Mouse (Mus musculus) lung, postnatal 0 days (tissue): ENCODE measurements around the gene Pgam2. TPM values are rescaled to one million over a fixed set of nuclear protein-coding genes. Genes with fewer than 3 reads are reported as not detected.

ENCODE experiments used
- ATAC-seq: fragments of 200-750 bp; cut with Nextera tagmentation; 2 replicates; pipeline ENCODE4 v1.8.0; 2017; ENCODE audit warnings: moderate library complexity
- DNase-seq: peaks from one replicate; pipeline ENCODE4 v3.0.0-alpha.2; 2016; ENCODE audit warnings: low spot score
- H3K27ac ChIP-seq: fragments of 300-500 bp; sonication (generic); 2 replicates; pipeline ENCODE4 v1.5.1; 2014; ENCODE audit warnings: antibody characterized with exemption, mild to moderate bottlenecking, low read length, mixed read lengths
- H3K27me3 ChIP-seq: fragments of 300-500 bp; sonication (generic); replicated peaks from 2 replicates; pipeline ENCODE4 v1.6.1; 2014; ENCODE audit warnings: low read length, mixed read lengths; ENCODE audit not compliant: insufficient read depth
- H3K36me3 ChIP-seq: fragments of 300-500 bp; sonication (generic); 2 replicates; pipeline ENCODE4 v1.6.1; 2014; ENCODE audit warnings: low read length, mixed read lengths; ENCODE audit not compliant: insufficient read depth
- H3K4me1 ChIP-seq: fragments of 300-500 bp; sonication (generic); 2 replicates; pipeline ENCODE4 v1.6.1; 2014; ENCODE audit warnings: antibody characterized with exemption, low read depth, low read length, mixed read lengths; ENCODE audit not compliant: insufficient read depth
- H3K4me2 ChIP-seq: fragments of 300-500 bp; sonication (generic); replicated peaks from 2 replicates; pipeline ENCODE4 v1.6.1; 2014; ENCODE audit warnings: low read depth, mild to moderate bottlenecking, low read length, moderate library complexity, mixed read lengths
- H3K4me3 ChIP-seq: fragments of 300-500 bp; sonication (generic); 2 replicates; pipeline ENCODE4 v1.5.1; 2014; ENCODE audit warnings: low read depth, low read length
- H3K9ac ChIP-seq: fragments of 300-500 bp; sonication (generic); replicated peaks from 2 replicates; pipeline ENCODE4 v1.6.1; 2014; ENCODE audit warnings: low read depth, mild to moderate bottlenecking
- H3K9me3 ChIP-seq: fragments of 300-500 bp; sonication (generic); 2 replicates; pipeline ENCODE4 v1.6.1; 2016; ENCODE audit warnings: low read length, mixed read lengths
- CTCF ChIP-seq: IDR thresholded peaks from 2 replicates; pipeline ENCODE4 v1.5.1; 2016; ENCODE audit warnings: antibody characterized with exemption, mild to moderate bottlenecking
- EP300 ChIP-seq: IDR thresholded peaks from 2 replicates; pipeline ENCODE4 v1.6.1; 2016; ENCODE audit warnings: antibody characterized with exemption, mild to moderate bottlenecking, control low read depth
- WGBS: fragments of 180-500 bp; shearing (Covaris S2); extraction: QIAGEN DNeasy Blood & Tissue Kit; methylation state at CpG from one replicate; pipeline ENCODE4 v1.1.7; 2014; 5-methylcytosine and 5-hydroxymethylcytosine counted together
- polyA plus RNA-seq: library from polyadenylated mRNA; unstranded; fragments of >200 nt; fragmentation: Nextera tagmentation; extraction: Ambion mirVana; gene quantifications from 2 replicates; pipeline ENCODE4 v1.2.1, GENCODE M21; 2015

Gene Pgam2
- polyA plus RNA-seq, 1 experiment from 2014 or later: 29.8 TPM

DNA sequence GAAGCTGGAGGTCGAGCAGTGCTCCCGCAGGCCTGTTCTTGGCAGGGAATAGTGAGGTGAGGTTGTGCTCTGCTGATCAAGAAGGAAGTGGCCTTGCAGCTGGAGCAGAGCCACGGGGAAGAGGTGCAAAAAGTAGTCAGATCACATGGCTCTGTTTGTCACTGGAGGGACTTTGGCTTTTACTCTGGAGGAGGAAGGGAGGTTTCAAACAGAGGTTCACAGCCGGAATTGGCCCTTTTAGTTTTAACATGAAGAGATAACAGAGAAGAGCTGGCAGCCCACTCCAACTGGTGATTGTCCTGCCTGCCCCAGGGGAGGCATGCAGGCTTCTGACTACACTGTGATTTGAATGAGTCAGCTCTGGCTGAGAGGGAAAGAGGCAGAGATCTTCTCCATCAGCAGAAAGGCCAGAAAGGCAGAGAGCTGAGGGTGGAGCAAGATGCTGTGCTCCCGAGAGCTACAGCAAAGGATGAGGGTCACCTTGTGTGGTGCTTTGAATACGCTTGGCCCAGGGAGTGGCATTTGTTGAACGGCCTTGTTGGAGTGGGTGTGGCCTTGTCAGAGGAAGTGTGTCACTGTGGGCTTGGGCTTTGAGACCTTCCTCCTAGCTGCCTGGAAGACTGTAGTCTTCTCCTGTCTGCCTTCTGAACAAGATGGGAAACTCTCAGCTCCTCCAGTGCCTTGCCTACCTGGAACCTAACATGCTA lies 43.3 kb upstream of the Pgam2 start:
- Histone ChIP-seq H3K9me3 (no peaks in the 10 kb centered on the region), H3K4me3 (no peak overlapping the region), H3K36me3 (no peaks in the 10 kb centered on the region), H3K4me1 (no peaks in the 10 kb centered on the region), H3K27me3 (no peaks in the 10 kb centered on the region), H3K27ac (no peak overlapping the region), H3K9ac (no peak overlapping the region), H3K4me2 (no peak overlapping the region)
- no peak for DNase-seq
- TF ChIP-seq CTCF (no peak), EP300 (no peak)
- ATAC-seq: no peak
- 42% methylated on average over 7 of the region's 7 CpGs for WGBS

DNA sequence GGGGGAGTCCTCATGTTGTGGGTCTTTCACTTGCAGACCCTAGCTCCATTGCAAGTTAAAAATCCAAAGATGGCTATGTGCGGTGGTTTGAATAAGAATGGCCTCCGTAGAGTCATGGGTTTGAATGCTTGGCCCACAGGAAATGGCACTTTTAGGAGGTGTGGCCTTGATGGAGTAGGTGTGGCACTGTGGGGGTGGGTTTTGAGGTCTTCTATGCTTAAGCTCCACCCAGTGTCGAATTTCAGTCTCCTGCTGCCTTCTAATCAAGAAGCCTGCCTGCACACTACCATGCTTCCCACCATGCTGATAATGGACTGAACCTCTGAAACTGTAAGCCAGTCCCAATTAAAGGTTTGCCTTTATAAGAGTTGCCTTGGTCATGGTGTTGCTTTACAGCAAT lies 39.6 kb upstream of the Pgam2 start:
- Histone ChIP-seq H3K4me2 (no peak overlapping the region), H3K9ac (no peak overlapping the region), H3K27ac (no peak overlapping the region), H3K27me3 (no peaks in the 10 kb centered on the region), H3K9me3 (no peaks in the 10 kb centered on the region), H3K36me3 (no peaks in the 10 kb centered on the region), H3K4me1 (no peaks in the 10 kb centered on the region), H3K4me3 (no peak overlapping the region)
- ATAC-seq (no peak), DNase-seq (no peak)
- TF ChIP-seq EP300 (no peak), CTCF (no peak)
- WGBS: 82% methylated on average over 3 of the region's 3 CpGs

DNA sequence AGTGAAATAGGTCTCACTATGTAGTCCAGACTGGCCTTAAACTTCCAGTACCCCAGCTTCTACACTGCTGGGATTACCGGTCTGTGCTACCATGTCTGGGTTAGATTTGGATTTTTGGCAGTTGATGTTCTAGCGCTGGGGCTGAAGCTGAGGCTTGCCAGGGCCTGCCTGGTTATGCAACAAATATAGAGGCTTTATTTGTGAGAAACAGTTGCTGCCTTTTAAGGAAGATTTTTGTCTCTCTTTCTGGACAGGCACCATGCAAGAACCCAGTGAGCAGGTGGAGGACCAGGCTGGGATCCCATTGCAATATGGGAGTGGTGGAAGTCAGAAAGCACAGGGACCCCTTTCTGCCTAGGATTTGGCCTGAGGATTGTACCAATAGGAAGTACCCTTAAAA lies 38.2 kb upstream of the Pgam2 start:
- no peak for TF ChIP-seq CTCF
- no peak for TF ChIP-seq EP300
- 90% methylated on average over 2 of the region's 2 CpGs for WGBS
- H3K27me3 ChIP-seq: no peaks in the 10 kb centered on the region
- no peak overlapping the region for H3K9ac ChIP-seq
- no peak overlapping the region for H3K27ac ChIP-seq
- no peak overlapping the region for H3K4me2 ChIP-seq
- no peak overlapping the region for H3K4me3 ChIP-seq
- peaks cover 4% of the 10 kb centered on the region; the same call in 1 of the 2 replicates for H3K4me1 ChIP-seq
- no peaks in the 10 kb centered on the region for H3K36me3 ChIP-seq
- no peak for DNase-seq
- no peaks in the 10 kb centered on the region for H3K9me3 ChIP-seq
- ATAC-seq: no peak

DNA sequence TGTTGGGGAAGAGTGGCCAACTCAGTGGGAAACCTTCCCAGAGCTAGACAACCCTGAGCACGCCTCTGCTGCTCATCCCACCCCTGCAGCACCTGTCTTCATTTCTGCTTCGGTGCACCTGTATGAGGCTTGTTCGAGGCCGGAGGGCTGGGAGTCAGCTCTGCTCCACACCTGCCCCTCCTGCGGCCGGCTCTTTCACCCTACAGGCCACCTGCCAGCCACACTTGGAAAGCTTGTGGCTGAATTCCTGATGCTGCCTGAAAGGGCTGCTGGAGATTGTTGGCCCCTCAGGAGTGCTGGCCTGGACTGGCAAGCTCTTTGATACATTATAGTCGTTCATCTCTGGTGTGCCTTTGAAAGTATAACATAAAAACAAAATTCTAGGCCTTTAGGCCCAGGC lies 36.8 kb upstream of the Pgam2 start:
- H3K9me3 ChIP-seq: no peaks in the 10 kb centered on the region
- no peak overlapping the region for H3K4me2 ChIP-seq
- no peak overlapping the region for H3K4me3 ChIP-seq
- peaks cover 4% of the 10 kb centered on the region; the same call in 1 of the 2 replicates for H3K4me1 ChIP-seq
- ATAC-seq (no peak), DNase-seq (no peak)
- TF ChIP-seq CTCF (no peak), EP300 (no peak)
- 75% methylated on average over 7 of the region's 7 CpGs for WGBS
- H3K27me3 ChIP-seq: no peaks in the 10 kb centered on the region
- H3K36me3 ChIP-seq: no peaks in the 10 kb centered on the region
- no peak overlapping the region for H3K9ac ChIP-seq
- H3K27ac ChIP-seq: no peak overlapping the region

DNA sequence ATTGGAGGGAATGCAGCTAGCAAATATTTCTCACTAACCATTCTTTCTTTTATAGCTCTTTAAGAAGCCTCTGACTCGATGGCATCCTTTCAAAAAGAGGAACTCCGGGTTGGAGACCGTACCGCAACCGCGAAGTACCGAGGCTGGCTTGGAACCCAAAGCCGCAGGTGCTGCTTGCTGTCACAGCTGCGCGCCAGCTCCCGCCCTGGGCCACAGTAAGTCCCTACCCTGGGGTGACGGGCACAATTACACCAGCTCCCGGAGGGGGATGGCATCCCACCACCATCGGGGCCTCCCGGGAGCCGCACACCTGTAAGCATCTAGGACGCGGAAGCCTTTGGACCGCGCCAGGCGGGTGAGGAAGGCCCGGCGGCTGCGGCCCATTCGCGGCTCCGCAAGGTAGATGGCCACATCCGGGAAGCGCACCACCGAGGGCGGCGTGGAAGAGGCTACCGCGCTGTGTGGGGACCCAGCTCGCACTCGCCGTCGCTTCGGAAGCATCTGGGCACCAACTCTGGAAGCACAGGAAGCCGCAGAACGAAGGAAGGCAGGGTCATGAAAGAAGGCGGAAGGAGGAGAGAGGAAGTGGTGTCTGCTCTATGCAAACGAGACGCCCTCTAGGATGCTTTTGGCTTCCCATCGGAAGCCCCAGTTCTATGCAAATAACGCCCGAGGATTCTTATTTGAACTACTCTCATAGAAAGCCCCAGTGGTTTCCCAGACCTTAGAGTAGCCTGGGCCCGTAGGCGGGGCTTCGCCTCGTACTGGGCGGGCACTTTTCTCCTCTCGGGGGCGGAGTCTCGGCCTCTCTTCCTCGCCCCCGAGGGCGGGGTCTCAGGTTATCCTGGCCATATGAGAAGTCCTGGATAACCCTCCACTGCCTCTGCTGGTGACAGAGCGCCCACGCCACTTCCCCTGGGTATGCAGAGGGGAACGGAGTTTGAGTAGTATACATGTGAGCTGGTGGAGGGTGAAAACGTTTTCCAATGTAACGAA lies 34.0 kb upstream of the Pgam2 start, which contains the start of gene Polm:
Gene Polm (minus strand): TSS at position 766 of the 996 bp plus-strand sequence.
- H3K9me3 ChIP-seq: no peaks in the 10 kb centered on the region
- peak within 1 kb of the TSS; percentile 96 for H3K4me2 ChIP-seq
- H3K27me3 ChIP-seq: no peaks in the 10 kb centered on the region
- peaks cover 4% of the 10 kb centered on the region; the same call in 1 of the 2 replicates for H3K4me1 ChIP-seq
- H3K27ac ChIP-seq: peak within 1 kb of the TSS; percentile 85
- 0 out of 2 replicates have a peak, but pooled peaks cover 7% of the 10 kb centered on the region for H3K36me3 ChIP-seq
- TF ChIP-seq EP300 (peak; percentile 55; the same call in 1 of the 2 replicates), CTCF (peak; percentile 89)
- H3K9ac ChIP-seq: peak within 1 kb of the TSS; percentile 64
- H3K4me3 ChIP-seq: peak within 1 kb of the TSS; percentile 67
- DNase-seq (peak; percentile 98), ATAC-seq (peak; percentile 95)
- under 1% methylated on average over 63 of the region's 63 CpGs for WGBS

DNA sequence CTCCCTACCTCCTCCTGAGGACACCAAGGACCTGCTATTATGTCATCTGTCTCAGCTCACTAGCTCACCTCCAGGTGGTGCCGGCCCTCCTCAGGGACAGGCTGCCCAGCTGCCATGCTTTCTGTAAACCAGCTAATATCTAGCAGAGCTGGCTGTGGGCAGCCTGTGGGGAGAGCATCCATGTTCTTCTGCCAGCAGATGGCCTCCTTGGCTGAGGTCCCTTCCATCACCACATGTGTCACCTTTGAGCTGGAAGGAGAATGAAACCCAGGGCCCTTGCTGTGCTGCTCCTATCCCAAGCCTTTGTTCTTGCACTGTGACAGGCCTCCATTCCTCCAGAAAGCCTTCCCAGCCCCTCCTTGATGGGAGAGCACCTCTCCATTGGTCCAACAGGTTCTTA lies 32.6 kb upstream of the Pgam2 start:
- no peak overlapping the region for H3K4me2 ChIP-seq
- peaks cover 4% of the 10 kb centered on the region; the same call in 1 of the 2 replicates for H3K4me1 ChIP-seq
- TF ChIP-seq CTCF: peak; percentile 51
- TF ChIP-seq EP300: no peak
- H3K27me3 ChIP-seq: no peaks in the 10 kb centered on the region
- no peak overlapping the region for H3K4me3 ChIP-seq
- DNase-seq (no peak), ATAC-seq (no peak)
- H3K9ac ChIP-seq: no peak overlapping the region
- no peaks in the 10 kb centered on the region for H3K9me3 ChIP-seq
- 0 out of 2 replicates have a peak overlapping the region, but pooled peaks have one; percentile 60 for H3K27ac ChIP-seq
- peaks cover 11% of the 10 kb centered on the region; the same call in 1 of the 2 replicates for H3K36me3 ChIP-seq
- 60% methylated on average over 1 of the region's 1 CpGs for WGBS
